ENCODE assay signal across 8 mouse cellular contexts in the genomic region with DNA sequence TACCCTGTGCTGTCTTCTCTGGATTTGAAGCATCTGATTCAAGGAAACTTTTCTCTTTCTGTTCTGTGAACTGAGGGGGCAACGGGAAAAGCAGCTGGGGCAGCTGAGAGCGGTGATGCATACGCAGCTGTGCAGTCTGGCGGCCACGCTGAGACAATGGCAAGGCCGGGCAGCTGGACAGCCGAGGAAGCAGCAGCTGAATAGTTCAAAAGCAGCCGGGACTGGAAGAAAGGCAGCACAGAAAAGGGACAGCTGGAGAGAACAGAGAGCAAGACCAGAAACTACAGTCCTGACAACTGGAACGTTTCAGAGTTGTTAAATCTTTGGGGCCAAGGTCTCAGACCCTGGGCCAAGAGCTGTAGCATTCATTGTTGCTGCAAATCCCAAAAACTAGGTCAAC. TPM values are rescaled to one million over a fixed set of nuclear protein-coding genes. Genes with fewer than 3 reads are reported as not detected.
DNase-seq lines count a peak whose midpoint lies in the region; ATAC-seq and TF ChIP-seq lines count a peak whose summit lies in the region.

No protein-coding gene starts in this region.

- H3K27me3 ChIP-seq in hindbrain, embryonic 15.5 days, result no peaks in the 10 kb centered on the region

- peak overlapping the region; percentile 74 for H3K9ac ChIP-seq in hindbrain, embryonic 15.5 days

- ATAC-seq in CD4-positive, CD25-positive, alpha-beta regulatory T cell, adult 4 months, result no peak
- peak; percentile 21; the same call in 1 of the 2 replicates for ATAC-seq in hindbrain, embryonic 15.5 days (ENCODE audit: low FRiP score, low read depth)

- H3K4me2 ChIP-seq in hindbrain, embryonic 15.5 days, result peak overlapping the region; percentile 76

- H3K27ac ChIP-seq in hindbrain, embryonic 15.5 days (replicated peaks), result peak overlapping the region; percentile 51; the same call in 1 of the 2 replicates
- 0 out of 2 replicates have a peak overlapping the region, but pooled peaks have one; percentile 12 for H3K27ac ChIP-seq in olfactory bulb, adult 2 months (ENCODE audit: insufficient read depth, low read depth, low read length)

- peaks cover 20% of the 10 kb centered on the region for H3K4me1 ChIP-seq in hindbrain, embryonic 15.5 days (replicated peaks)
- H3K4me1 ChIP-seq in lung, adult 2 months (ENCODE audit: control insufficient read depth, insufficient read depth, low read length), result peaks cover 6% of the 10 kb centered on the region; the same call in 1 of the 2 replicates
- peaks cover 4% of the 10 kb centered on the region for H3K4me1 ChIP-seq in olfactory bulb, adult 2 months (ENCODE audit: control insufficient read depth, insufficient read depth, low read length)

- no peaks in the 10 kb centered on the region for H3K9me3 ChIP-seq in hindbrain, embryonic 15.5 days

- no peak for TF ChIP-seq POLR2A in lung, adult 2 months (IDR thresholded peaks at IDR 0.05; ENCODE audit: borderline replicate concordance, extremely low read depth, low read depth, low read length)
- TF ChIP-seq POLR2A in olfactory bulb, adult 2 months (IDR thresholded peaks at IDR 0.05; ENCODE audit: insufficient read depth, low read depth, low read length), result no peak

- H3K36me3 ChIP-seq in hindbrain, embryonic 15.5 days, result peaks cover 17% of the 10 kb centered on the region

- peak overlapping the region; percentile 86 for H3K4me3 ChIP-seq in hindbrain, embryonic 15.5 days
- no peak overlapping the region for H3K4me3 ChIP-seq in lung, adult 2 months (replicated peaks; ENCODE audit: extremely low read depth, low read depth, low read length)
- H3K4me3 ChIP-seq in olfactory bulb, adult 2 months (ENCODE audit: insufficient read depth, low read depth, low read length), result no peak overlapping the region; the same call in 1 of the 2 replicates

- peak; percentile 5 for DNase-seq in CD4-positive, CD25-positive, alpha-beta regulatory T cell, adult 2 months (ENCODE audit: low read depth, low spot score)
- peak; percentile 25 for DNase-seq in cerebellum, adult 8-10 months
- peak; percentile 16 to 43 for DNase-seq in frontal cortex, postnatal 10 days (ENCODE audit: low spot score in 2 of 2)
- peak; percentile 10 for DNase-seq in lung, adult 2 months
- no peak for DNase-seq in spleen, postnatal 10 days (ENCODE audit: low spot score in 2 of 2)

- TF ChIP-seq CTCF in lung, adult 2 months (IDR thresholded peaks at IDR 0.05; ENCODE audit: insufficient read depth, low read length), result no peak
- no peak for TF ChIP-seq CTCF in olfactory bulb, adult 2 months (IDR thresholded peaks at IDR 0.05; ENCODE audit: insufficient read depth, low read depth, low read length)

- under 1% methylated on average over 9 of the region's 9 CpGs for WGBS in hindbrain, embryonic 15.5 days
- 37% methylated on average over 9 of the region's 9 CpGs for WGBS in lung, adult 2 months
- WGBS in olfactory bulb, adult 2 months, result 5% methylated on average over 9 of the region's 9 CpGs

RNA-seq across cellular contexts. Expression of a gene that starts 1.1 kb away (rescaled TPM):
- 10 to 100 TPM; 51.0 to 51.1 TPM for polyA plus RNA-seq in CD4-positive, CD25-positive, alpha-beta regulatory T cell, adult 4 months (2017; shearing (Covaris generic))
- 77.9 and 82.7 TPM in 2 replicates for polyA plus RNA-seq in hindbrain, embryonic 15.5 days (2015; fragmentation: Nextera tagmentation; extraction: Ambion mirVana)
- 4.4 and 9.5 TPM in 2 replicates for polyA plus RNA-seq in lung, adult 2 months (2012; rRNA removed)
- not detected in 2 replicates for polyA plus RNA-seq in olfactory bulb, adult 2 months (2012; ENCODE audit: insufficient read depth, insufficient read length, low replicate concordance, missing spikeins)

RNA-seq across cellular contexts. Expression of a gene that starts 20.6 kb away (rescaled TPM):
- polyA plus RNA-seq in CD4-positive, CD25-positive, alpha-beta regulatory T cell, adult 4 months (2017; shearing (Covaris generic)), result 1 to 10 TPM; 3.6 to 3.9 TPM
- 37.7 and 46.5 TPM in 2 replicates for polyA plus RNA-seq in hindbrain, embryonic 15.5 days (2015; fragmentation: Nextera tagmentation; extraction: Ambion mirVana)
- 4.3 and 4.7 TPM in 2 replicates for polyA plus RNA-seq in lung, adult 2 months (2012; rRNA removed)
- polyA plus RNA-seq in olfactory bulb, adult 2 months (2012; ENCODE audit: insufficient read depth, insufficient read length, low replicate concordance, missing spikeins), result 155 TPM in 1 of 2 replicates, not detected in the other

RNA-seq across cellular contexts. Expression of a gene that starts 29.7 kb away (rescaled TPM):
- polyA plus RNA-seq in CD4-positive, CD25-positive, alpha-beta regulatory T cell, adult 4 months (2017; shearing (Covaris generic)), result not detected
- polyA plus RNA-seq in hindbrain, embryonic 15.5 days (2015; fragmentation: Nextera tagmentation; extraction: Ambion mirVana), result 0.54 and 1.00 TPM in 2 replicates
- polyA plus RNA-seq in lung, adult 2 months (2012; rRNA removed), result 0.04 TPM in 1 of 2 replicates, not detected in the other
- not detected in 2 replicates for polyA plus RNA-seq in olfactory bulb, adult 2 months (2012; ENCODE audit: insufficient read depth, insufficient read length, low replicate concordance, missing spikeins)

Comparison
In these comparisons a context has a peak if more than half of its experiments do, and no peak if none do; other contexts are left out.
1. DNase-seq: peak in CD4-positive, CD25-positive, alpha-beta regulatory T cell, adult 2 months (single experiment), cerebellum, adult 8-10 months (single experiment), frontal cortex, postnatal 10 days (2 of 2) and lung, adult 2 months (single experiment); none in spleen, postnatal 10 days (0 of 2).